Mouse (Mus musculus) testis, postnatal 14 days (tissue): ENCODE results near the gene Mcm2.

ENCODE experiments used
- DNase-seq: peaks from one replicate; pipeline ENCODE4 v3.0.0; 2021; ENCODE audit warnings: low spot score

Gene Mcm2

GRCm38 (mm10) chr6:88847571-88847970 is 51.0 kb downstream of the Mcm2 start:
- no peak for DNase-seq

- DNase-seq, result no peak
Observed at GRCm38 (mm10) chr6:88844901-88845565, 53.5 kb downstream of the Mcm2 start.

GRCm38 (mm10) chr6:88843781-88844725 is 54.5 kb downstream of the Mcm2 start:
- DNase-seq, result no peak

- no peak for DNase-seq
Observed at GRCm38 (mm10) chr6:88843241-88843640, 55.3 kb downstream of the Mcm2 start.

- no peak for DNase-seq
Observed at GRCm38 (mm10) chr6:88842731-88843151, 55.8 kb downstream of the Mcm2 start.

GRCm38 (mm10) chr6:88841781-88842689 is 56.5 kb downstream of the Mcm2 start, which contains the start of gene Abtb1:
Gene Abtb1, minus strand, starts transcription at chr6:88841984.
- peak; percentile 100 for DNase-seq

GRCm38 (mm10) chr6:88841514-88841780 is 57.1 kb downstream of the Mcm2 start:
- no peak for DNase-seq

GRCm38 (mm10) chr6:88840791-88841513 is 57.6 kb downstream of the Mcm2 start:
- DNase-seq, result no peak

GRCm38 (mm10) chr6:88840211-88840610 is 58.4 kb downstream of the Mcm2 start:
- DNase-seq, result no peak

- no peak for DNase-seq
Observed at GRCm38 (mm10) chr6:88839135-88839970, 59.2 kb downstream of the Mcm2 start.

GRCm38 (mm10) chr6:88838613-88839012 is 60.0 kb downstream of the Mcm2 start:
- no peak for DNase-seq

GRCm38 (mm10) chr6:88837999-88838398 is 60.6 kb downstream of the Mcm2 start:
- DNase-seq, result no peak

GRCm38 (mm10) chr6:88836178-88836819 is 62.3 kb downstream of the Mcm2 start:
- no peak for DNase-seq

- no peak for DNase-seq
Observed at GRCm38 (mm10) chr6:88835047-88835446, 63.5 kb downstream of the Mcm2 start.
